Mouse (Mus musculus): ENCODE results near the gene Cd84. TPM values are rescaled to one million over a fixed set of nuclear protein-coding genes. Genes with fewer than 3 reads are reported as not detected.

Gene Cd84
- polyA plus RNA-seq, 1 experiment from 2014 or later: 1.0 TPM

- Histone ChIP-seq H3K9ac (ENCODE audit: low read depth, low read length) (no peak overlapping the region), H3K27me3 (ENCODE audit: control insufficient read depth, insufficient read depth, low read depth, low read length) (no peaks in the 10 kb centered on the region), H3K4me3 (ENCODE audit: low read depth, low read length) (no peak overlapping the region), H3K4me1 (ENCODE audit: control insufficient read depth, insufficient read depth, low read length) (no peaks in the 10 kb centered on the region), H3K36me3 (ENCODE audit: control insufficient read depth, insufficient read depth, low read length) (no peaks in the 10 kb centered on the region), H3K9me3 (replicated peaks; ENCODE audit: control insufficient read depth, low read length, poor library complexity, severe bottlenecking) (no peaks in the 10 kb centered on the region), H3K27ac (ENCODE audit: low read length) (no peak overlapping the region), H3K4me2 (ENCODE audit: low read length) (no peak overlapping the region)
- ATAC-seq: no peak
- 90% methylated on average over 9 of the region's 9 CpGs for WGBS
These were observed 81.6 kb downstream of the Cd84 start for GRCm38 (mm10) chr1:171920989-171921621.

- no peaks in the 10 kb centered on the region for H3K9me3 ChIP-seq (replicated peaks; ENCODE audit: control insufficient read depth, low read length, poor library complexity, severe bottlenecking)
- no peak overlapping the region for H3K27ac ChIP-seq (ENCODE audit: low read length)
- no peak overlapping the region for H3K9ac ChIP-seq (ENCODE audit: low read depth, low read length)
- H3K4me3 ChIP-seq (ENCODE audit: low read depth, low read length): no peak overlapping the region
- WGBS: 90% methylated on average over 2 of the region's 2 CpGs
- H3K36me3 ChIP-seq (ENCODE audit: control insufficient read depth, insufficient read depth, low read length): no peaks in the 10 kb centered on the region
- H3K4me1 ChIP-seq (ENCODE audit: control insufficient read depth, insufficient read depth, low read length): no peaks in the 10 kb centered on the region
- H3K27me3 ChIP-seq (ENCODE audit: control insufficient read depth, insufficient read depth, low read depth, low read length): no peaks in the 10 kb centered on the region
- no peak overlapping the region for H3K4me2 ChIP-seq (ENCODE audit: low read length)
- ATAC-seq: no peak
These were observed 82.1 kb downstream of the Cd84 start for GRCm38 (mm10) chr1:171921641-171922040.

GRCm38 (mm10) chr1:171922844-171923243 is 83.3 kb downstream of the Cd84 start:
- H3K9me3 ChIP-seq (replicated peaks; ENCODE audit: control insufficient read depth, low read length, poor library complexity, severe bottlenecking): no peaks in the 10 kb centered on the region
- H3K4me2 ChIP-seq (ENCODE audit: low read length): no peak overlapping the region
- no peak overlapping the region for H3K27ac ChIP-seq (ENCODE audit: low read length)
- H3K9ac ChIP-seq (ENCODE audit: low read depth, low read length): no peak overlapping the region
- no peak overlapping the region for H3K4me3 ChIP-seq (ENCODE audit: low read depth, low read length)
- no peak for ATAC-seq
- WGBS: 93% methylated on average over 5 of the region's 5 CpGs
- no peaks in the 10 kb centered on the region for H3K36me3 ChIP-seq (ENCODE audit: control insufficient read depth, insufficient read depth, low read length)
- no peaks in the 10 kb centered on the region for H3K27me3 ChIP-seq (ENCODE audit: control insufficient read depth, insufficient read depth, low read depth, low read length)
- no peaks in the 10 kb centered on the region for H3K4me1 ChIP-seq (ENCODE audit: control insufficient read depth, insufficient read depth, low read length)

- ATAC-seq: no peak
- no peaks in the 10 kb centered on the region for H3K4me1 ChIP-seq (ENCODE audit: control insufficient read depth, insufficient read depth, low read length)
- WGBS: 79% methylated on average over 3 of the region's 3 CpGs
- no peak overlapping the region for H3K9ac ChIP-seq (ENCODE audit: low read depth, low read length)
- no peak overlapping the region for H3K27ac ChIP-seq (ENCODE audit: low read length)
- H3K4me3 ChIP-seq (ENCODE audit: low read depth, low read length): no peak overlapping the region
- H3K36me3 ChIP-seq (ENCODE audit: control insufficient read depth, insufficient read depth, low read length): no peaks in the 10 kb centered on the region
- no peaks in the 10 kb centered on the region for H3K27me3 ChIP-seq (ENCODE audit: control insufficient read depth, insufficient read depth, low read depth, low read length)
- no peaks in the 10 kb centered on the region for H3K9me3 ChIP-seq (replicated peaks; ENCODE audit: control insufficient read depth, low read length, poor library complexity, severe bottlenecking)
- no peak overlapping the region for H3K4me2 ChIP-seq (ENCODE audit: low read length)
These were observed 85.4 kb downstream of the Cd84 start for GRCm38 (mm10) chr1:171924900-171925299.

GRCm38 (mm10) chr1:171933851-171934250 is 94.4 kb downstream of the Cd84 start:
- no peak overlapping the region for H3K9ac ChIP-seq (ENCODE audit: low read depth, low read length)
- ATAC-seq: no peak
- H3K9me3 ChIP-seq (replicated peaks; ENCODE audit: control insufficient read depth, low read length, poor library complexity, severe bottlenecking): no peaks in the 10 kb centered on the region
- no peaks in the 10 kb centered on the region for H3K36me3 ChIP-seq (ENCODE audit: control insufficient read depth, insufficient read depth, low read length)
- H3K4me2 ChIP-seq (ENCODE audit: low read length): no peak overlapping the region
- no peak overlapping the region for H3K27ac ChIP-seq (ENCODE audit: low read length)
- H3K27me3 ChIP-seq (ENCODE audit: control insufficient read depth, insufficient read depth, low read depth, low read length): no peaks in the 10 kb centered on the region
- no peak overlapping the region for H3K4me3 ChIP-seq (ENCODE audit: low read depth, low read length)
- 71% methylated on average over 3 of the region's 3 CpGs for WGBS
- no peaks in the 10 kb centered on the region for H3K4me1 ChIP-seq (ENCODE audit: control insufficient read depth, insufficient read depth, low read length)

- Histone ChIP-seq H3K4me3 (ENCODE audit: low read depth, low read length) (no peak overlapping the region), H3K27ac (ENCODE audit: low read length) (no peak overlapping the region), H3K9me3 (replicated peaks; ENCODE audit: control insufficient read depth, low read length, poor library complexity, severe bottlenecking) (no peaks in the 10 kb centered on the region), H3K4me1 (ENCODE audit: control insufficient read depth, insufficient read depth, low read length) (no peaks in the 10 kb centered on the region), H3K9ac (ENCODE audit: low read depth, low read length) (no peak overlapping the region), H3K27me3 (ENCODE audit: control insufficient read depth, insufficient read depth, low read depth, low read length) (no peaks in the 10 kb centered on the region), H3K4me2 (ENCODE audit: low read length) (no peak overlapping the region), H3K36me3 (ENCODE audit: control insufficient read depth, insufficient read depth, low read length) (no peaks in the 10 kb centered on the region)
- 82% methylated on average over 14 of the region's 14 CpGs for WGBS
- ATAC-seq: no peak
These were observed 99.8 kb downstream of the Cd84 start for GRCm38 (mm10) chr1:171938952-171939948.

Other genes with a start within 250 kb of the Cd84 start
- 0.11 and 0.14 TPM in 2 replicates for gene Ly9, start 232.3 kb upstream of the Cd84 start, polyA plus RNA-seq (2015; fragmentation: Nextera tagmentation; extraction: Ambion mirVana)
- not detected in 2 replicates for gene Slamf7, start 186.7 kb upstream of the Cd84 start, polyA plus RNA-seq (2015; fragmentation: Nextera tagmentation; extraction: Ambion mirVana)
- gene Cd48, start 157.7 kb upstream of the Cd84 start, polyA plus RNA-seq (2015; fragmentation: Nextera tagmentation; extraction: Ambion mirVana): 0.57 and 1.0 TPM in 2 replicates
- gene Slamf1, start 72.6 kb upstream of the Cd84 start, polyA plus RNA-seq (2015; fragmentation: Nextera tagmentation; extraction: Ambion mirVana): 0.16 and 0.19 TPM in 2 replicates
- not detected in 2 replicates for gene Gm10521, start 56.0 kb downstream of the Cd84 start, polyA plus RNA-seq (2015; fragmentation: Nextera tagmentation; extraction: Ambion mirVana)
- gene Slamf6, start 77.8 kb downstream of the Cd84 start, polyA plus RNA-seq (2015; fragmentation: Nextera tagmentation; extraction: Ambion mirVana): not detected in 2 replicates
- 43.7 and 44.0 TPM in 2 replicates for gene Vangl2, start 188.7 kb downstream of the Cd84 start, polyA plus RNA-seq (2015; fragmentation: Nextera tagmentation; extraction: Ambion mirVana)
- 0.45 and 1.2 TPM in 2 replicates for gene Nhlh1, start 217.9 kb downstream of the Cd84 start, polyA plus RNA-seq (2015; fragmentation: Nextera tagmentation; extraction: Ambion mirVana)
- gene Copa, start 242.8 kb downstream of the Cd84 start, polyA plus RNA-seq (2015; fragmentation: Nextera tagmentation; extraction: Ambion mirVana): 209 and 222 TPM in 2 replicates
- gene Ncstn, start 243.1 kb downstream of the Cd84 start, polyA plus RNA-seq (2015; fragmentation: Nextera tagmentation; extraction: Ambion mirVana): 105 and 107 TPM in 2 replicates